Mouse (Mus musculus) hindbrain, embryonic 14.5 days (tissue): ENCODE results near the gene Pafah1b1. TPM values are rescaled to one million over a fixed set of nuclear protein-coding genes. Genes with fewer than 3 reads are reported as not detected.

ENCODE experiments used
- ATAC-seq: fragments of 200-750 bp; cut with Nextera tagmentation; 2 replicates; pipeline ENCODE4 v1.8.0; 2017; ENCODE audit warnings: moderate number of reproducible peaks, mild to moderate bottlenecking, moderate TSS enrichment, moderate library complexity; ENCODE audit not compliant: low FRiP score
- DNase-seq: peaks from one replicate; pipeline ENCODE4 v3.0.0-alpha.2; 2015; ENCODE audit warnings: low spot score
- H3K27ac ChIP-seq: fragments of 300-500 bp; sonication (generic); 2 replicates; pipeline ENCODE4 v1.5.1; 2014; ENCODE audit warnings: mild to moderate bottlenecking, moderate library complexity
- H3K27me3 ChIP-seq: fragments of 300-500 bp; sonication (generic); 2 replicates; pipeline ENCODE4 v1.6.1; 2014; ENCODE audit warnings: mild to moderate bottlenecking, low read length, mixed read lengths; ENCODE audit not compliant: control insufficient read depth, insufficient read depth
- H3K36me3 ChIP-seq: fragments of 300-500 bp; sonication (generic); replicated peaks from 2 replicates; pipeline ENCODE4 v1.6.1; 2014; ENCODE audit not compliant: control insufficient read depth, insufficient read depth
- H3K4me1 ChIP-seq: fragments of 300-500 bp; sonication (generic); replicated peaks from 2 replicates; pipeline ENCODE4 v1.6.1; 2014; ENCODE audit warnings: antibody characterized with exemption, low read length, mixed read lengths; ENCODE audit not compliant: control insufficient read depth, insufficient read depth
- H3K4me2 ChIP-seq: fragments of 300-500 bp; sonication (generic); replicated peaks from 2 replicates; pipeline ENCODE4 v1.6.1; 2014; ENCODE audit warnings: mild to moderate bottlenecking, moderate library complexity
- H3K4me3 ChIP-seq: fragments of 300-500 bp; sonication (generic); replicated peaks from 2 replicates; pipeline ENCODE4 v1.5.1; 2014; ENCODE audit warnings: mild to moderate bottlenecking, low read length
- H3K9ac ChIP-seq: fragments of 300-500 bp; sonication (generic); 2 replicates; pipeline ENCODE4 v1.6.1; 2014
- H3K9me3 ChIP-seq: fragments of 300-500 bp; sonication (generic); 2 replicates; pipeline ENCODE4 v1.6.1; 2016; ENCODE audit warnings: low read length; ENCODE audit not compliant: control insufficient read depth
- WGBS: fragments of 180-500 bp; shearing (Covaris S2); extraction: QIAGEN DNeasy Blood & Tissue Kit; methylation state at CpG from one replicate; pipeline ENCODE4 v1.1.7; 2014; 5-methylcytosine and 5-hydroxymethylcytosine counted together
- polyA plus RNA-seq: library from polyadenylated mRNA; unstranded; fragments of >200 nt; fragmentation: Nextera tagmentation; extraction: Ambion mirVana; gene quantifications from 2 replicates; pipeline ENCODE4 v1.2.1, GENCODE M21; 2014

The Pafah1b1 gene
- polyA plus RNA-seq, 1 experiment from 2014 or later = 111 TPM

DNA sequence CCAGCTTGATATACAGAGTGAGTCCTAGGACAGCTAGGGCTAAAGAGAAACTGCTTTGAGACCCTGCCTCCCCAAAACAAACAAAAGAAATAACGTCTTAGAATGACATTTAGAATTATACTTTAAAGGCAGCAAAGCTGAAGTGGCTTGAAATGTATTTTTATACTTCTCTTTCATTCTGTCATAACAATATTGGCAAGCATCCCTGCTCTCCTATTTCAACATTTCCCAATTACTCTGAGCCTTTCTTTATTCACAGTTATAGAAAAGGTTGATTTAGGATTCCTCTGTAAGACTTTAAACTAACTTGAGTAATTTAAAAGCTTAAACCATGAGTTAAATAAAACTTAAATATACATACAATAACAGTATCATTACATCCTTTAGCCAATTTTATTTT, 32.3 kb downstream of the Pafah1b1 start:
- ATAC-seq (no peak), DNase-seq (no peak)
- no peaks in the 10 kb centered on the region for H3K9me3 ChIP-seq
- no peak overlapping the region for H3K27ac ChIP-seq
- H3K36me3 ChIP-seq = peaks cover 43% of the 10 kb centered on the region
- 84% methylated on average over 1 of the region's 1 CpGs for WGBS
- no peak overlapping the region for H3K4me3 ChIP-seq
- H3K27me3 ChIP-seq = no peaks in the 10 kb centered on the region
- no peak overlapping the region for H3K4me2 ChIP-seq
- H3K4me1 ChIP-seq = no peaks in the 10 kb centered on the region
- no peak overlapping the region for H3K9ac ChIP-seq

DNA sequence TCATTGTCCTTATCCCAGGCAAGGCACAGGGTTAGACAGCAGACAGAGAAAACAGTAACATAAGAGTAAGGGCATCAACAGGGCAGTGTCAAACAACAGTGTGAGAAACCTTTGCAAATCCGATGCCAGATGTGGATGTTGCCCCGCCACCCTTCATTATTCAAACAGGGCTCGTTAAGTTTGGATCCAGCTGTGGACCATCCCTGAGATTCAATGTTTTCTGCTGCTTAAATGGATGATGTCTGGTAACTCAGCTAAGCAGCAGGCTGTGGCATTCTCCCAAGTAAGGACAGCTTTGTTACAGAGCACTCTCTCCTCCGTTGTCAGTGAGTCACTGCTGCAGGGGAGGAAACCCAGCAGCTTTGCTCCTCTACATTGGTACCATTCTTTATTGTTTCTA, 49.3 kb downstream of the Pafah1b1 start:
- no peak overlapping the region for H3K9ac ChIP-seq
- H3K27me3 ChIP-seq = no peaks in the 10 kb centered on the region
- no peaks in the 10 kb centered on the region for H3K9me3 ChIP-seq
- ATAC-seq (no peak), DNase-seq (no peak)
- H3K4me3 ChIP-seq = no peak overlapping the region
- 87% methylated on average over 4 of the region's 4 CpGs for WGBS
- H3K4me2 ChIP-seq = no peak overlapping the region
- H3K27ac ChIP-seq = no peak overlapping the region; the same call in 1 of the 2 replicates
- H3K4me1 ChIP-seq = no peaks in the 10 kb centered on the region
- peaks cover 73% of the 10 kb centered on the region for H3K36me3 ChIP-seq

DNA sequence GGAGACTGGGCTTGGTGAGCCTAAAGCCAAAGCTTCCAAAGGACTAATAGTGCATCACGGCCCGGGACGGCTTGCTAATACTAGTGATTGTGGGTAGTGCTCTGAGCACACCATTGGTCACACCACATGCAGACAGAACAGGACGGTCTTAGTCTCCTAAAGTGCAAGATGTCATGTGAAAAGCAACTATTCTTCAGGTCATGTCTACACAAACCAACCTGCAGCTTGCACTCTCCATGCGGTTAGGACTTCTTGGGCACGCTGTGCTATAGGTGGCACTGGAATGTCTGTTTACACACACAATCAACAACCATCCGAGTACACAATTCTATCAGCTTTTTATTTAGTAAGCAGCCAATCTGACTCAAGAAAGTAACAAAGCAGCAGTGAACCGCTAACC, 49.8 kb downstream of the Pafah1b1 start:
- H3K4me2 ChIP-seq = no peak overlapping the region
- H3K27ac ChIP-seq = no peak overlapping the region
- H3K36me3 ChIP-seq = peaks cover 70% of the 10 kb centered on the region
- H3K9me3 ChIP-seq = no peaks in the 10 kb centered on the region
- H3K27me3 ChIP-seq = no peaks in the 10 kb centered on the region
- DNase-seq = no peak
- no peak overlapping the region for H3K9ac ChIP-seq
- ATAC-seq = no peak
- WGBS = 98% methylated on average over 8 of the region's 8 CpGs
- no peak overlapping the region for H3K4me3 ChIP-seq
- no peaks in the 10 kb centered on the region for H3K4me1 ChIP-seq

DNA sequence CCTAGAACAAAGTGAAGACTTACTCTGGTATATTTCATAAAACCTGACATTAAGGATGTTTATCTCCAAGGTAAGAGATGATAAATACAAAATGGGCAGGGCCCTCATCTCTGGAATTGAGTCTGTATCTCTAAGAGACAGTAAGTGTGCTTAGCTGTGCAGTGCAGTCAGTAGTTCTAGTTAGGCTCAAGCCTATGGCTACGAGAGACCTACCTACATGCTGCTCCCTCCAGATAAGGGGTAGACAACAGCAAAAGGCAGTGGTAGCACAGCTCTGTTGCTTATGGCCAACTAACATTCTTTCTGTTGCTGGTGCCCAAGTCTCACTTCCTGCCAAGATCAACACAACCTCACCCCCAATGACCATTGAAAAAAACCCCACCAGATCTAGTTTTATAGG, 50.9 kb downstream of the Pafah1b1 start:
- Histone ChIP-seq H3K27me3 (no peaks in the 10 kb centered on the region), H3K36me3 (peaks cover 70% of the 10 kb centered on the region), H3K9me3 (no peaks in the 10 kb centered on the region), H3K4me2 (no peak overlapping the region), H3K4me3 (no peak overlapping the region), H3K9ac (no peak overlapping the region), H3K4me1 (no peaks in the 10 kb centered on the region), H3K27ac (no peak overlapping the region)
- WGBS = 81% methylated on average over 1 of the region's 1 CpGs
- no peak for DNase-seq
- no peak for ATAC-seq

DNA sequence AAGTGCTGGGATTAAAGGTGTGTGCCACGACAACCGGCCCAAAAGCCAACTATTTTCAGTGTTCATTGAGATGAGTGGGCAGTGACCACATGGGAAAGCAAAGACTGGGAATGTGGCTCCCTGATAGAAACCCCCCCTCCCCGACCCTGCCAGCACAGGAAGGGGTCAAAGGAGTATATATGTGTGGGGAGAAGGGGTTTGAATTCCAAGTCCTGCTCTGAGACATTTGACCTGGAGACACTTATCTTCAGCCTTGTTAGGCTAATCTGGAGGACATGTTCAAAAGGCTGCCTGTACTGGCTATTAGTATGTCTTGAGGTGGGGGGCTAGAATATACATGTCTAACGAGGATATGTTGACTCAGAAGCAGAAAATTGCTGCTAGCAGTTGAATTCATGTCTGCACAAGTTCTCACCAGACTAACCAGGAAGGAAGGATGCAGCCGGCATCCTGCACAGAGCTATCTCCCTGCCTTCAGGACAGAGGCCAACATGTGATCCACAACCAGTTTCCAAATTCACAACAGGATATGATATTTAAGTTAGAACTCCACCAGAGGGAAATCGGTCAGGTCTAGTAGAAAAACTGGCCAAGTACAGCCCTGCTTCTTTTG, 51.5 kb downstream of the Pafah1b1 start:
- no peak for DNase-seq
- Histone ChIP-seq H3K4me1 (no peaks in the 10 kb centered on the region), H3K9me3 (no peaks in the 10 kb centered on the region), H3K4me2 (no peak overlapping the region), H3K9ac (no peak overlapping the region), H3K27ac (no peak overlapping the region), H3K36me3 (peaks cover 70% of the 10 kb centered on the region), H3K4me3 (no peak overlapping the region), H3K27me3 (no peaks in the 10 kb centered on the region)
- WGBS = 86% methylated on average over 6 of the region's 6 CpGs
- ATAC-seq = no peak

DNA sequence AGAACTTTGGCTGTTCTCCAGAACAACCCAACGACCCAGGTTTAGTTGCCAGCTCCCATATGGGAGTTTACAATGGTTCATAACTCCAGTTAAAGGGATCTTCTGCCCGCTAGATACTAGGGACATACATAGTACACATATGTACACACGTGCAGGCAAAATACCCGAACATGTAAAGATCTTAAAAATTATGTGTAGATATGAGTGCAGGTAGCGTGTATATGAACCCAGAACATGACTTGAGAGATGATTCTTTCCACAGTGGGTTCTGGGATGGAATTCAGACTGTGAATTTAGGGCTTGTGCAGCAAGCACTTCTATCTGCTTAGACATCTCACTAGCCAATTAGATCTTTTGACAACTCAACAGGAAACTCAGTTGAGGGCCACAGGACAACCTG, 52.6 kb downstream of the Pafah1b1 start:
- no peak overlapping the region for H3K9ac ChIP-seq
- no peaks in the 10 kb centered on the region for H3K27me3 ChIP-seq
- ATAC-seq (no peak), DNase-seq (no peak)
- H3K4me1 ChIP-seq = no peaks in the 10 kb centered on the region
- WGBS = 90% methylated on average over 5 of the region's 5 CpGs
- H3K27ac ChIP-seq = no peak overlapping the region
- H3K4me3 ChIP-seq = no peak overlapping the region
- H3K9me3 ChIP-seq = no peaks in the 10 kb centered on the region
- no peak overlapping the region for H3K4me2 ChIP-seq
- peaks cover 70% of the 10 kb centered on the region for H3K36me3 ChIP-seq

DNA sequence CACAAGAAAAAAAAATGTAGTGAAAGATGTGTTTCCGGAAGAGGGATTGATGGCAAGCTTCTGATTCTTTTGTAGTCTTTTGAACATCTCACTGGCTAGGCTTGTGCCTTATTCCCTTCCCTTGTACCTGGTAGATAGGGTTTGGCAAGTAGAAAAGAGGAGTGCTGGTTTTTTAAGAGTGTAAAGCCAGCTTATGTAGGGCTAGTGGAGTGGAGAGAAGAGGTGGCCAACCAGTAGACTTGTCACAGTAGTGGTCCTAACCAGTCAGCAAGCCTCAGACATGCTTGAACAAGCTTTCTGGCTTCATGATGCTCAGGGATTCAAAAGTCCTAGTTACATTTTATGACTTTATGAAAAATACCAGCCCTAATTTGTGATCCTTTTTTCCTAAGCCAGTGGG, 53.5 kb downstream of the Pafah1b1 start:
- DNase-seq (no peak), ATAC-seq (no peak)
- no peak overlapping the region for H3K4me3 ChIP-seq
- H3K4me2 ChIP-seq = no peak overlapping the region
- no peak overlapping the region for H3K27ac ChIP-seq
- no peaks in the 10 kb centered on the region for H3K9me3 ChIP-seq
- no peaks in the 10 kb centered on the region for H3K4me1 ChIP-seq
- no peak overlapping the region for H3K9ac ChIP-seq
- 90% methylated on average over 1 of the region's 1 CpGs for WGBS
- peaks cover 72% of the 10 kb centered on the region for H3K36me3 ChIP-seq
- H3K27me3 ChIP-seq = no peaks in the 10 kb centered on the region

DNA sequence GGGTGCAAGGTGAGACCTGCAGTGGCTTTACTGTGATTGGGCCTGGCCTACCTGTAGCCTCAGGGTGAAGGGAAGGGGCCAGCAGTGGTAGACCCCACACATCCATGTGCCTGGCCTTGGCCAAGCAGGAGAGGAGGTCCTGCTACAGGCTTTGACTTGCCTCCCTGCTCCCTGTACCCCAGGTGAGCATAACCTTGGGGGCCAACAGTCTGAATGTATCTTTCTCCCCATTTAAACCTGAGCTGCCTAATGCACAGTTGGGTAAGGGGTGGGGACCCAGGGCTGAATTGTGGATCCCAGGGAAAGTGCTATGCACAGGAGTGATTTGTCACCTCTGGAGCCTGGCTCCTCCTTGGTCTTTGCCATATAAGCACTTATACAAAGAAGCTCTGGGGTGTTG, 54.3 kb downstream of the Pafah1b1 start:
- peaks cover 74% of the 10 kb centered on the region for H3K36me3 ChIP-seq
- no peaks in the 10 kb centered on the region for H3K9me3 ChIP-seq
- no peak overlapping the region for H3K4me2 ChIP-seq
- H3K27me3 ChIP-seq = no peaks in the 10 kb centered on the region
- ATAC-seq (no peak), DNase-seq (no peak)
- no peak overlapping the region for H3K9ac ChIP-seq
- H3K4me3 ChIP-seq = no peak overlapping the region
- H3K27ac ChIP-seq = no peak overlapping the region
- no peaks in the 10 kb centered on the region for H3K4me1 ChIP-seq

DNA sequence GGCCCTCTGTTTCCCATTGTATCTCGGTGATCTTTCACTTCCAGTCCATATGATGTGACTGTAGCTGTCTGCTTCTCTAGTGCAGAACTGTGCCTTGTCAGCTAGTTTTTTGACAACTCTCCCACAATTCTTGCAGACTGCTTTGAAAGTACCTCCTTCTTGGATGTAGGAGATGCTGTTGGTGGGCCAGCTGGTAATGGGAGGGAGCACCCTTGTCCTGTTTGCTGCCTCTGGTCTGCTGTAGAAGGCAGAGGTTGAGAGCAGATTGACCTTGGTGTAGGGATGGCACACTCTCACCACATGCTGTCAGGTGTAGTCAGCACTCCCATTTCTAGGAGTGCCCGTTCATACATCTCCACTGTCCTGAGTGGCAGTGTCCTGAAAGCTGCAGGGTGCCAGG, 55.5 kb downstream of the Pafah1b1 start:
- no peaks in the 10 kb centered on the region for H3K27me3 ChIP-seq
- H3K4me1 ChIP-seq = no peaks in the 10 kb centered on the region
- no peak overlapping the region for H3K4me3 ChIP-seq
- peaks cover 74% of the 10 kb centered on the region for H3K36me3 ChIP-seq
- DNase-seq (no peak), ATAC-seq (no peak)
- H3K4me2 ChIP-seq = no peak overlapping the region
- 95% methylated on average over 2 of the region's 2 CpGs for WGBS
- no peak overlapping the region for H3K27ac ChIP-seq
- H3K9ac ChIP-seq = no peak overlapping the region
- no peaks in the 10 kb centered on the region for H3K9me3 ChIP-seq

DNA sequence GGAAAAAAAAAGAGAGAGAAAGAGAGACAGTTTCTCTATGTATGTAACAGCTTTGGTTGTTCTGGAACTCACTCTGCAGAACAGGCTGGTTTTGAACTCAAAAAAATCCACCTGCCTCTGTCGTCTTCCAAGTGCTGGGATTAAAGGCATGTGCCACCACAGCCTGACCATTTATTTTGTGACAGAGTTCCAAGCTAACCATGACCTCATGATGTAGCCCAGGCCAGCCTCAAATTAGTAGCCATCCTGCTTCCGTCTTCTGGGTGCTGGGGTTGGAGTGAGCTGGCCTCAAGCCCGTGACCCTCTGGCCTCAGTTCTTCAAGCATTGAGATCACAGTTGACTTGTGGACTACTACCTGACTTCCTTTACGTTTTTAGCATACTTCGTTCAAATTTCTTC, 56.0 kb downstream of the Pafah1b1 start:
- peaks cover 74% of the 10 kb centered on the region for H3K36me3 ChIP-seq
- WGBS = 93% methylated on average over 5 of the region's 5 CpGs
- DNase-seq (no peak), ATAC-seq (no peak)
- no peaks in the 10 kb centered on the region for H3K9me3 ChIP-seq
- H3K4me1 ChIP-seq = no peaks in the 10 kb centered on the region
- H3K27ac ChIP-seq = no peak overlapping the region
- H3K27me3 ChIP-seq = no peaks in the 10 kb centered on the region
- H3K9ac ChIP-seq = no peak overlapping the region
- no peak overlapping the region for H3K4me3 ChIP-seq
- no peak overlapping the region for H3K4me2 ChIP-seq
